Mouse (Mus musculus) CD4-positive naive resting alpha-beta T cell, adult 57 days (primary cell): ENCODE results near the gene Cilp2. TPM values are rescaled to one million over a fixed set of nuclear protein-coding genes. Genes with fewer than 3 reads are reported as not detected.

ENCODE experiments used
- total RNA-seq: library from RNA; stranded (reverse); gene quantifications from one replicate; pipeline ENCODE4 v1.2.4, GENCODE M21; 2023

The Cilp2 gene
- not detected for total RNA-seq

GRCm38 (mm10) chr8:69887289-69888243 is at the start of gene Cilp2:
TSS of gene Cilp2 (minus strand) at chr8:69887687.

DNA sequence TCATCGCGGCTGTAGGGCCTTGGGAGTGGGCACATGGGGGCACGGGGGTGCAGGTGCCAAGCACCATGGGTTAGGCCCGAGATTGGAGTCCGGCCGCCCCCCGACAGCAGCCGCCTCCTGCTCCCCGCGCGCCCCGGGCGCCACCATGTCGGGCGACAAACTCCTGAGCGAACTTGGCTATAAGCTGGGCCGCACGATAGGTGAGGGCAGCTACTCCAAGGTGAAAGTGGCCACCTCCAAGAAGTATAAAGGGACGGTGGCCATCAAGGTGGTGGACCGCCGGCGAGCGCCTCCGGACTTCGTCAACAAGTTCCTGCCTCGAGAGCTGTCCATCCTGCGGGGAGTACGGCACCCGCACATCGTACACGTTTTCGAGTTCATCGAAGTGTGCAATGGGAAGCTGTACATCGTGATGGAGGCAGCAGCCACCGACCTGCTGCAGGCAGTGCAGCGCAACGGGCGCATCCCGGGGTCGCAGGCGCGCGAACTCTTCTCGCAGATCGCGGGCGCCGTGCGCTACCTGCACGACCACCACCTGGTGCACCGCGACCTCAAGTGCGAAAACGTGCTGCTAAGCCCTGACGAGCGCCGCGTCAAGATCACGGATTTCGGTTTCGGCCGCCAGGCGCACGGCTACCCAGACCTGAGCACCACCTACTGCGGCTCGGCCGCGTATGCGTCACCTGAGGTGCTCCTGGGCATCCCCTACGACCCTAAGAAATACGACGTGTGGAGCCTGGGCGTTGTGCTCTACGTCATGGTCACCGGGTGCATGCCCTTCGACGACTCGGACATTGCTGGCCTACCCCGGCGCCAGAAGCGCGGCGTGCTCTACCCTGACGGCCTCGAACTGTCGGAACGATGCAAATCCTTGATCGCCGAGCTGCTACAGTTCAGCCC is 14.9 kb upstream of the Cilp2 start, which contains the start of the genes Tssk6, Ndufa13 and Yjefn3:
Tssk6 (plus strand) TSS at position 22 of the 900 bp plus-strand sequence.
Ndufa13 (minus strand) TSS at position 396 of the 900 bp plus-strand sequence.
Yjefn3 (minus strand) TSS at position 550 of the 900 bp plus-strand sequence.

GRCm38 (mm10) chr8:69832298-69832853 is 55.1 kb downstream of the Cilp2 start, which contains the start of gene Pbx4:
TSS of gene Pbx4 (plus strand) at chr8:69832491.

Other genes with a start within 250 kb of the Cilp2 start
- 0.27 TPM for gene Zfp964, start 233.2 kb downstream of the Cilp2 start, total RNA-seq
- 67.6 TPM for gene Zfp869, start 177.0 kb downstream of the Cilp2 start, total RNA-seq
- gene Zfp963, start 137.7 kb downstream of the Cilp2 start, total RNA-seq, result 4.3 TPM
- gene Gm20422, start 112.8 kb downstream of the Cilp2 start, total RNA-seq, result not detected
- gene Atp13a1, start 96.5 kb downstream of the Cilp2 start, total RNA-seq, result 65.7 TPM
- gene Zfp866, start 96.5 kb downstream of the Cilp2 start, total RNA-seq, result 36.3 TPM
- 254 TPM for gene Gmip, start 79.0 kb downstream of the Cilp2 start, total RNA-seq
- gene Lpar2, start 65.3 kb downstream of the Cilp2 start, total RNA-seq, result 4.0 TPM
- 3.2 TPM for gene Pbx4, start 55.2 kb downstream of the Cilp2 start, total RNA-seq
- 0.89 TPM for gene Tssk6, start 14.5 kb upstream of the Cilp2 start, total RNA-seq
- gene Ndufa13, start 14.9 kb upstream of the Cilp2 start, total RNA-seq, result 52.0 TPM
- gene Yjefn3, start 15.0 kb upstream of the Cilp2 start, total RNA-seq, result 2.8 TPM
- 90.5 TPM for gene Gatad2a, start 108.7 kb upstream of the Cilp2 start, total RNA-seq
- gene Mau2, start 155.0 kb upstream of the Cilp2 start, total RNA-seq, result 137 TPM
- gene Sugp1, start 155.1 kb upstream of the Cilp2 start, total RNA-seq, result 50.6 TPM
- not detected for gene Tm6sf2, start 185.2 kb upstream of the Cilp2 start, total RNA-seq
- gene Hapln4, start 195.8 kb upstream of the Cilp2 start, total RNA-seq, result not detected
- not detected for gene Ncan, start 233.2 kb upstream of the Cilp2 start, total RNA-seq
- 33.8 TPM for gene Nr2c2ap, start 243.6 kb upstream of the Cilp2 start, total RNA-seq